Mouse (Mus musculus): ENCODE measurements around the gene Trim14.
A peak's percentile ranks its signal among the peaks of the same experiment; 100 is the strongest.

GRCm38 (mm10) chr4:46526798-46527557, 9.0 kb downstream of the Trim14 start:
- TF ChIP-seq CTCF (IDR thresholded peaks at IDR 0.05; ENCODE audit: extremely low read depth, insufficient read length, insufficient replicate concordance, low read depth, low read length) = peak; percentile 53; the same call in 1 of the 2 replicates
- no peak for TF ChIP-seq POLR2A (IDR thresholded peaks at IDR 0.05; ENCODE audit: low read depth, low read length)
